Mouse (Mus musculus): ENCODE results near the gene Copb1. TPM values are rescaled to one million over a fixed set of nuclear protein-coding genes. Genes with fewer than 3 reads are reported as not detected.
"Not testable (repeated sequence)": the region's sequence is repeated elsewhere in the genome, so short reads cannot be mapped to it uniquely, and the experiment has no call there.

The Copb1 gene
- polyA plus RNA-seq, 1 experiment from 2014 or later, result 121 TPM

DNA sequence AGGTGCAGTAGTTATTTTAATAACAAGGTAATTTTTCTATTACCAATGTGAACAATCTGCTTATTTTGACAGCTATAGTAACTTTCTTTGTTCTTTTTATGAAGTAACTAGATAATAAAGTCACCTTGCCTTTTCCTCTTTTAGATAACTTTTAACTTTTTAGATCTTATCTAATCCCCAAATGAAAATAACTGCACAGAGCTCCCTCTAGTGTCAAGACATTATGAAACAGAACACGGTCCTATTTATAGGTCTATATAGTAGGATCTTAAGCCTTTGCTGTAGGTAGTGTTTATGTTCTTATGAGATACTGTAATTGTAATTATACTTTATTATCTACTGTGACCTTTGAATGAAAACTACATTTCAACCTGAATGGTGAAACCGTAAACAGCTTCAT is 41.0 kb downstream of the Copb1 start:
- WGBS, result 66% methylated on average over 2 of the region's 2 CpGs
- H3K27me3 ChIP-seq, result no peaks in the 10 kb centered on the region
- H3K4me3 ChIP-seq, result no peak overlapping the region
- no peak overlapping the region for H3K4me2 ChIP-seq (replicated peaks)
- H3K36me3 ChIP-seq, result peaks cover 25% of the 10 kb centered on the region
- no peak overlapping the region for H3K27ac ChIP-seq
- no peaks in the 10 kb centered on the region for H3K4me1 ChIP-seq
- no peak overlapping the region for H3K9ac ChIP-seq
- ATAC-seq (ENCODE audit: insufficient number of reproducible peaks, insufficient read depth, low FRiP score, low TSS enrichment), result no peak
- no peaks in the 10 kb centered on the region for H3K9me3 ChIP-seq

DNA sequence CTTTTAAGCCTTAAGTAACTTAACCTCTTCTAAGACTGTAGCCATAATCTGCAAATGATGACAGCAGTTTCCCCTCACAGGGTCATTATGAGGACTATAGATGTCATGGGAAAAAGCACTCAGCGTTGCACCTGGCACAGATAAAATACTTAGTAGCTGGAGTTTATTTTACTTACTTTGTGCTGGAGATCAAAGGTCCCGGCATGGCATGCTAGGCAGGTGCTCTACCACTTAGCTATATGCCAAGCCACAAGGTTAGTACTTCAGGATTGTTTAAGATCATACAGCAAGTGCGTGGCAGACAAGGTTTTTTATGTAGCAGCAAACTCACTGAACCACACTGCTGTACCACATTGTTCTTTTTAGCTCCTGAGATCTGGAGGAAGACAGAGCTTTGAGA is 43.9 kb downstream of the Copb1 start:
- no peak overlapping the region for H3K4me3 ChIP-seq
- no peak overlapping the region for H3K27ac ChIP-seq
- WGBS, result 87% methylated on average over 3 of the region's 3 CpGs
- no peaks in the 10 kb centered on the region for H3K9me3 ChIP-seq
- no peak overlapping the region for H3K4me2 ChIP-seq (replicated peaks)
- no peaks in the 10 kb centered on the region for H3K27me3 ChIP-seq
- peaks cover 12% of the 10 kb centered on the region for H3K36me3 ChIP-seq
- no peak overlapping the region for H3K9ac ChIP-seq
- H3K4me1 ChIP-seq, result no peaks in the 10 kb centered on the region
- ATAC-seq (ENCODE audit: insufficient number of reproducible peaks, insufficient read depth, low FRiP score, low TSS enrichment), result no peak

DNA sequence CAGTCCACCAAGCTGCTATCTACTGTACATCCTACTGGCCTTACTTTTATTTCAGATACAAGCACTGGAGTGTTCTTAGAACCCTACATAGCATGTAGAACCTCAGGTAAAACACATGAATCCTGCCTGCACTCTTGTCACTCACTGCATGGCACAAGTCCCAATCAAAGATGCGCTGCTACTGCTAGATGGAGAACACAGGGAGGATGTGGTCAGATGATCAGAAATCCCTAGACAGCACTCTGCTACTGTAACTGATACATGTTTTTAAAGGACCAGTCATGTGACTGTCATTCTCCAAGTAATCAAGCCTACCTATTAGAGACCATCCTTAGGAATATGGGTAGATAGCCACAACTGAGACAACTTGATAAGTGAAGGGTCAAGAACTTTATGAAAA is 44.7 kb downstream of the Copb1 start:
- ATAC-seq (ENCODE audit: insufficient number of reproducible peaks, insufficient read depth, low FRiP score, low TSS enrichment), result no peak
- no peak overlapping the region for H3K4me3 ChIP-seq
- peaks cover 12% of the 10 kb centered on the region for H3K36me3 ChIP-seq

DNA sequence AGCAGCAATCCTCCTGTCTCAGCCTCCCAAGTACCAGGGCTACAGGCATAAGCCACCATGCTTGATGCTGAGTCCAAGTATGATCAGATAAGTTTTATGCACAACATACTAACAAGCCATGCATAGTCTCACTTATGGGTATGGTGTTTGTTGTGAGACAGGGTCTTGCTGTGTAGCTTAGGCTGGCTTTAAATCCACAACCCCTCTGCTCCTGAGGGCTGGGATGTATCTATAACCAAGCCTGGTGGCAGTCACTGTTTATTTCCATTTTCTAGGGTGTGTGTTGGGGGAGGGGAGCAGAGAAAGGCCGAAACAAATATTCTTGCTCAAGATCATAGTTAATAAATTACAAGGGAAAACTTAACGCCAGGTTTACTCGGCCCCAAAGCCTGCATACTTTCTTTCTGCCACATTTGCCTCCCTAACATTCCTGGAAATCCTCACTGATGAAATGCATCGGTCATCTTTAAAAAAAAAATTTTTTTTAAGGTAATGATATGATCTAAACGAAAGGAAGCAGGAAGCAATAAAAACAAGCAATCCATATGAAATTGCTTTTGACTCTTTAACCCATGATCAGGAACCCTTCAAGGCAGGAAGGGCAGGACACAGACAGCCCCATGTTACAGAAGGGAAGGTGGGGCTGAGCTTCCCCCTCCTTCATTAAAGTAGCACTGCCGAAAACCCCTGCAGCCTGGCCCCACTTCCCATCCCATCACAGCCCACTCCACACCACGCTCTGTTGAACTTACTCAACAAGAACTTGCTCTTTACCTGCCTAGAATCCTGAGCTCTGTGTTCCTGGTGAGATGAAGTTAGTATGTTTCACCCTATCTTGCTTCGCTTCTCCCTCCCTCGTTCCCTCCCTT is 50.8 kb downstream of the Copb1 start:
- Histone ChIP-seq H3K4me2 (replicated peaks) (no peak overlapping the region), H3K27ac (no peak overlapping the region), H3K9me3 (no peaks in the 10 kb centered on the region), H3K9ac (no peak overlapping the region), H3K27me3 (no peaks in the 10 kb centered on the region), H3K4me1 (no peaks in the 10 kb centered on the region), H3K36me3 (no peaks in the 10 kb centered on the region), H3K4me3 (no peak overlapping the region)
- WGBS, result 67% methylated on average over 9 of the region's 9 CpGs
- no peak for ATAC-seq (ENCODE audit: insufficient number of reproducible peaks, insufficient read depth, low FRiP score, low TSS enrichment)

More for the DNA sequence above, 44.7 kb downstream of the Copb1 start:
- no peaks in the 10 kb centered on the region for H3K4me1 ChIP-seq
- H3K9me3 ChIP-seq, result no peaks in the 10 kb centered on the region
- no peak overlapping the region for H3K27ac ChIP-seq
- no peak overlapping the region for H3K9ac ChIP-seq
- WGBS, result 87% methylated on average over 1 of the region's 1 CpGs
- no peaks in the 10 kb centered on the region for H3K27me3 ChIP-seq
- H3K4me2 ChIP-seq (replicated peaks), result no peak overlapping the region

DNA sequence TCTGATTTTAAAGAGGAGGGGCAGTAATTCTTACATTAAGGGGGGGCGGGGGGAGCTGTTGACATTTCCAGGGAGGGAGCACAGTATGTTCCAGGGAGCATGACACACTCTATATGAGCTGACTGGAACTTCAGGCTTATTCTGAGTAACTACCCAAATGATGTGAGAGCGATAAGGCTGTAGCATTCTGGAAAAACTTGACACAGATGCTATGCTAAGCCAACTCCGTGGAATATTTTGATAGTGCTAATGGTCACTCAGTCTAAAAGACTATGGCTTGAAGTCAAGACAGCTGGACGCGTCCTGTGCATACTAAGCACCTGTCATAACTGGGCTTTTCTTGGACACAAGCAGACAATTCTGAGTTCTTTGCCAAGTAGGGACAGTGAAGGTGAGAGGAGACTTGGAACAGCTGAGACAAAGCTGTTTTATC is 51.5 kb downstream of the Copb1 start:
- no peak overlapping the region for H3K4me3 ChIP-seq
- H3K27ac ChIP-seq, result no peak overlapping the region
- H3K36me3 ChIP-seq, result no peaks in the 10 kb centered on the region
- H3K9ac ChIP-seq, result no peak overlapping the region
- no peaks in the 10 kb centered on the region for H3K4me1 ChIP-seq
- 84% methylated on average over 5 of the region's 5 CpGs for WGBS
- no peaks in the 10 kb centered on the region for H3K9me3 ChIP-seq
- ATAC-seq (ENCODE audit: insufficient number of reproducible peaks, insufficient read depth, low FRiP score, low TSS enrichment), result no peak
- no peak overlapping the region for H3K4me2 ChIP-seq (replicated peaks)
- H3K27me3 ChIP-seq, result no peaks in the 10 kb centered on the region

DNA sequence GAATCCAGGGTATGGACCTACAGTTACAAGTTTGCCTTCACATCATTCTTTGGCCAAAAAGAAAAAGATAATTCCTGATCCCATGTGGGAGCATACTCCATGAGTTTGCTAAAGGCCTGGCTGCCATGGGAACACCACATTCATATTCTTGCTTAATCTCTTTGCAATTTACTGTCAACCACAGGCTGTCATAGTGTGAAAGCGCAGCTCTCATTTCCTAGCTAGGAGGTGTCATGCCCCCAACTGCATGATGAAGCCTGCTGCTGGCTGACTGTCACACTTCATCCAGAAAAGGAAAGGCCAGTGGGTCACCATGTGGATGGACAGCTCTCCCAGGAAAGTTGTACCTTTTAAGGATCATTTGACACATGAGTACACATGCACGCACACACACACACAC is 53.9 kb downstream of the Copb1 start:
- no peaks in the 10 kb centered on the region for H3K36me3 ChIP-seq
- H3K9ac ChIP-seq, result no peak overlapping the region
- WGBS, result 83% methylated on average over 2 of the region's 2 CpGs
- no peak overlapping the region for H3K4me2 ChIP-seq (replicated peaks)
- H3K27ac ChIP-seq, result no peak overlapping the region
- H3K4me3 ChIP-seq, result no peak overlapping the region
- no peaks in the 10 kb centered on the region for H3K9me3 ChIP-seq
- no peaks in the 10 kb centered on the region for H3K27me3 ChIP-seq
- no peaks in the 10 kb centered on the region for H3K4me1 ChIP-seq
- no peak for ATAC-seq (ENCODE audit: insufficient number of reproducible peaks, insufficient read depth, low FRiP score, low TSS enrichment)

DNA sequence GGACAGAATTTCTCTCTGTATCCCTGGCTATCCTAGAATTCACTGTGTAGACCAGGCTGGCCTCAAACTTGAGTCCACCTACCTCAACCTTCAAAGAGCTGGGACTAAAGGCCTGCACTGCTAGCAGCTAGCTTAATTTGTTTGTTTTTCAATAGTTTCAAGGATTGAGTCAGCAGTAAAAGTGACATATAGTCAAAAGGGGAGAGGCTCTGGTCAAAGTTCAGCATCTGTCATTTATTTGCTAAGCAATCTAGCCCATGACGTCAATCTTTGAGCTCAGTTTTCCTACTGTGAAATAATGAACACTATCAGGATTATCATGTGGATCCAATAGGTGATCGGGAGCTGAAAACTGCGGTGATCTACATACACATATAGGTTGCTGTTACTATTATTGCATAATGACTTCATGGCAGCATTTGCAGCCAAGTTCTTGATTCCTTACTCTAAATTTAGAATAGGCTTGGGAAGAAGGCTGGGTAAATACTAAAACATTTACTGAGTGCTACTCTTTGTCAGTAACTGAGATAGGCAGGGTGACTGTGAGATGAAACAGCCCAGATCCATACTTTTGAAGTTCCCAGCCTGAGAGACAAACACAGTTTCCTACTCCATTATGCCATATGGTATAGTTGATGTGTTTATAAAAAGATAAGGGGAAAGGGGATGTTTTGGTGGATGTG is 54.9 kb downstream of the Copb1 start:
- no peaks in the 10 kb centered on the region for H3K36me3 ChIP-seq
- no peak overlapping the region for H3K27ac ChIP-seq
- H3K4me3 ChIP-seq, result no peak overlapping the region
- WGBS, result 70% methylated on average over 3 of the region's 3 CpGs
- no peaks in the 10 kb centered on the region for H3K27me3 ChIP-seq
- H3K9ac ChIP-seq, result no peak overlapping the region
- no peaks in the 10 kb centered on the region for H3K4me1 ChIP-seq
- no peak for ATAC-seq (ENCODE audit: insufficient number of reproducible peaks, insufficient read depth, low FRiP score, low TSS enrichment)
- no peak overlapping the region for H3K4me2 ChIP-seq (replicated peaks)
- H3K9me3 ChIP-seq, result no peaks in the 10 kb centered on the region

DNA sequence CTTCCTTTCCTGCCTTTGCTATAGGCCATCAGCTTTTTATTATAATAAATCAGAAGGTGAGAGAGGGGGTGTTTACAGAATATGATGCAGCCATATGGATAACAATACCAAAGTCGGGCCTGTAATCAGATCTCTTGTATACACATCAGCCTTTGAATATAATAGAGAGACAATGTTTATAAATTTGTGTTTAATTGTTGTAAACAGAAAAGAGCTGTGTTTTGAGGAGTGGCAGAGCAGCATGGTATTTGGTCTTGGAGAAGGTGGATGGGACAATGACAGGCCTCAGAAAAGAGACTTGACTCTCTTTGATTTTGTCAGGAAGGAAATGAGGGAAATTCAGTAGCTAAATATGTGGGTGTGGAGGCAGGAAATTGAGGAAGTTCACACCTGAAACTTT is 56.3 kb downstream of the Copb1 start:
- H3K36me3 ChIP-seq, result no peaks in the 10 kb centered on the region
- H3K4me2 ChIP-seq (replicated peaks), result no peak overlapping the region
- no peak overlapping the region for H3K4me3 ChIP-seq
- 82% methylated on average over 1 of the region's 1 CpGs for WGBS
- H3K9me3 ChIP-seq, result no peaks in the 10 kb centered on the region
- no peaks in the 10 kb centered on the region for H3K4me1 ChIP-seq
- H3K27ac ChIP-seq, result no peak overlapping the region
- ATAC-seq (ENCODE audit: insufficient number of reproducible peaks, insufficient read depth, low FRiP score, low TSS enrichment), result no peak
- H3K9ac ChIP-seq, result no peak overlapping the region
- H3K27me3 ChIP-seq, result no peaks in the 10 kb centered on the region

DNA sequence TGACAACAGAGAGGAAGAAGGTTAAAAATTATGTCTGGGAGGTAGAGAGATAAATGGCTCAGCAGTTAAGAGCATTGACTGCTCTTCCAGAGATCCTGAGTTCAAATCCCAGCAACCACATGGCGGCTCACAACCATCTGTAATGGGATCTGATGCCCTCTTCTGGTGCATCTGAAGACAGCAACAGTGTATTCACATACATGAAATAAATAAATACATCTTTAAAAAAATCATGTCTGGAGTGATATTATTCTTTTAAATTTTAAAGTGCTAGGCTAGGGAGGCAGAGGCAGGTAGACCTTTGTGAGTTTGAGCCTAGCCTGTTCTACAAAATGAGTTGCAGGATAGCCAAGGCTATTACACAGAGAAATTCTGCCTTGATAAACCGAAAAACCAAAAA is 57.9 kb downstream of the Copb1 start:
- not testable (repeated sequence) for H3K4me3 ChIP-seq; H3K27ac ChIP-seq; H3K4me2 ChIP-seq (replicated peaks); H3K27me3 ChIP-seq; ATAC-seq (ENCODE audit: insufficient number of reproducible peaks, insufficient read depth, low FRiP score, low TSS enrichment); H3K36me3 ChIP-seq; H3K9ac ChIP-seq; H3K9me3 ChIP-seq; H3K4me1 ChIP-seq
- WGBS, result 86% methylated on average over 2 of the region's 2 CpGs

DNA sequence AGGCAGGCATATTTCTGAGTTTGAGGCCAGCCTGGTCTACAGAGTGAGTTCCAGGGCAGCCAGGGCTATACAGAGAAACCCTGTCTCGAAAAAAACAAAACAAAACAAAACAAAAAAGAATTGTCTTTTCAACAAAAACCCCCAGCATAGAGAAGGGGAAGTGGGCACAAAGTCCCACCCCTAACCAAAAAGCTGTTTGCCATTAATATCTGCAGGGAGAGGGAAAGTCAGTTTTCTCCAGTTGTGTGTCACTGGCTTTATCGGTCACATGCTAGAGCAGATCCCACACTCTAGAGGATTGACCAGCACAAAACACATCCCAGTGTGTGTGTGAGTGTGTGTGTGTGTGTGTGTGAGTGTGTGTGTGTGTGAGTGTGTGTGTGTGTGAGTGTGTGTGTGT is 59.7 kb downstream of the Copb1 start:
- ATAC-seq (ENCODE audit: insufficient number of reproducible peaks, insufficient read depth, low FRiP score, low TSS enrichment); H3K36me3 ChIP-seq; H3K4me2 ChIP-seq (replicated peaks); H3K27me3 ChIP-seq; H3K4me3 ChIP-seq; H3K4me1 ChIP-seq; H3K27ac ChIP-seq; H3K9me3 ChIP-seq; H3K9ac ChIP-seq: not testable (repeated sequence)
- WGBS, result 77% methylated on average over 2 of the region's 2 CpGs

DNA sequence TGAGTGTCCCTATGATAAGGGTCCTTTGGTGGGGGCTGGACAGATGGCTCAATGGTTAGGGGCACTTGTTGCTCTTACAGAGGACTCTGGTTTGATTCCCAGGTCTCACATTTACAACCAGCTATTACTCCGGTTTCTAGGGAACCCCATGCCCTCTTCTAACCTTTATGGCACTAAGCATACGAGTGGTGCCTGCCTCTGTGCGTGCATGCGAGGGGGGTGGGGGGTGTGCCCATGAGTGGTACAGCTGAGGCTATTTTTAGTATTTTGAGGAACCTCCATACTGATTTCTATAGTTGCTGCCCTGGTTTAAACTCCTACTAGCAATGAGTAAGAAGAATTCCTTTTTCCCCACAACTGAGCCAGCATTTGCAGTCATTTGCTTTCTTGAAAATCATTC is 60.3 kb downstream of the Copb1 start:
- Histone ChIP-seq H3K4me3 (no peak overlapping the region), H3K27me3 (no peaks in the 10 kb centered on the region), H3K4me1 (no peaks in the 10 kb centered on the region), H3K4me2 (replicated peaks) (no peak overlapping the region), H3K36me3 (no peaks in the 10 kb centered on the region), H3K27ac (no peak overlapping the region), H3K9ac (no peak overlapping the region), H3K9me3 (no peaks in the 10 kb centered on the region)
- no peak for ATAC-seq (ENCODE audit: insufficient number of reproducible peaks, insufficient read depth, low FRiP score, low TSS enrichment)
- 82% methylated on average over 4 of the region's 4 CpGs for WGBS
